Mouse (Mus musculus) A20 (cell line): ENCODE results near the gene Aes.

Experiments used
- DNase-seq: peaks from one replicate; pipeline ENCODE4 v3.0.0-alpha.2; 2011; ENCODE audit warnings: low read depth, low spot score

Aes gene

GRCm38 (mm10) chr10:81568381-81569191, 9.3 kb downstream of the Aes start:
- no peak for DNase-seq

- no peak for DNase-seq
These were observed 10.4 kb downstream of the Aes start for GRCm38 (mm10) chr10:81569507-81570237.

- DNase-seq = no peak
These were observed 11.0 kb downstream of the Aes start for GRCm38 (mm10) chr10:81570238-81570800.

- DNase-seq = peak; percentile 91
These were observed 11.7 kb downstream of the Aes start for GRCm38 (mm10) chr10:81570831-81571500.

GRCm38 (mm10) chr10:81571501-81571876, 12.2 kb downstream of the Aes start:
- DNase-seq = peak; percentile 97

- no peak for DNase-seq
These were observed 12.9 kb downstream of the Aes start for GRCm38 (mm10) chr10:81572133-81572671.

GRCm38 (mm10) chr10:81572975-81573374, 13.7 kb downstream of the Aes start:
- DNase-seq = no peak

- DNase-seq = no peak
These were observed 15.1 kb downstream of the Aes start, which contains the start of gene Tle2 for GRCm38 (mm10) chr10:81574081-81575056. Gene Tle2, plus strand, starts transcription at chr10:81574561.

GRCm38 (mm10) chr10:81575208-81575631, 15.9 kb downstream of the Aes start:
- DNase-seq = peak; percentile 59

- DNase-seq = peak; percentile 53
These were observed 16.4 kb downstream of the Aes start for GRCm38 (mm10) chr10:81575695-81576094.

- no peak for DNase-seq
These were observed 20.7 kb downstream of the Aes start for GRCm38 (mm10) chr10:81579967-81580366.

GRCm38 (mm10) chr10:81580441-81581070, 21.3 kb downstream of the Aes start:
- no peak for DNase-seq

- DNase-seq = no peak
These were observed 24.1 kb downstream of the Aes start for GRCm38 (mm10) chr10:81583347-81583746.

GRCm38 (mm10) chr10:81588739-81589138, 29.5 kb downstream of the Aes start:
- no peak for DNase-seq

- no peak for DNase-seq
These were observed 32.6 kb downstream of the Aes start for GRCm38 (mm10) chr10:81591846-81592245.

- DNase-seq = no peak
These were observed 33.3 kb downstream of the Aes start for GRCm38 (mm10) chr10:81592631-81593030.

- DNase-seq = no peak
These were observed 33.9 kb downstream of the Aes start for GRCm38 (mm10) chr10:81593223-81593622.

- no peak for DNase-seq
These were observed 34.6 kb downstream of the Aes start for GRCm38 (mm10) chr10:81593935-81594334.

GRCm38 (mm10) chr10:81595599-81595998, 36.3 kb downstream of the Aes start:
- no peak for DNase-seq

- DNase-seq = no peak
These were observed 37.3 kb downstream of the Aes start for GRCm38 (mm10) chr10:81596611-81597010.
